Mouse (Mus musculus): ENCODE measurements around the gene Ankrd55.

Gene Ankrd55

DNA sequence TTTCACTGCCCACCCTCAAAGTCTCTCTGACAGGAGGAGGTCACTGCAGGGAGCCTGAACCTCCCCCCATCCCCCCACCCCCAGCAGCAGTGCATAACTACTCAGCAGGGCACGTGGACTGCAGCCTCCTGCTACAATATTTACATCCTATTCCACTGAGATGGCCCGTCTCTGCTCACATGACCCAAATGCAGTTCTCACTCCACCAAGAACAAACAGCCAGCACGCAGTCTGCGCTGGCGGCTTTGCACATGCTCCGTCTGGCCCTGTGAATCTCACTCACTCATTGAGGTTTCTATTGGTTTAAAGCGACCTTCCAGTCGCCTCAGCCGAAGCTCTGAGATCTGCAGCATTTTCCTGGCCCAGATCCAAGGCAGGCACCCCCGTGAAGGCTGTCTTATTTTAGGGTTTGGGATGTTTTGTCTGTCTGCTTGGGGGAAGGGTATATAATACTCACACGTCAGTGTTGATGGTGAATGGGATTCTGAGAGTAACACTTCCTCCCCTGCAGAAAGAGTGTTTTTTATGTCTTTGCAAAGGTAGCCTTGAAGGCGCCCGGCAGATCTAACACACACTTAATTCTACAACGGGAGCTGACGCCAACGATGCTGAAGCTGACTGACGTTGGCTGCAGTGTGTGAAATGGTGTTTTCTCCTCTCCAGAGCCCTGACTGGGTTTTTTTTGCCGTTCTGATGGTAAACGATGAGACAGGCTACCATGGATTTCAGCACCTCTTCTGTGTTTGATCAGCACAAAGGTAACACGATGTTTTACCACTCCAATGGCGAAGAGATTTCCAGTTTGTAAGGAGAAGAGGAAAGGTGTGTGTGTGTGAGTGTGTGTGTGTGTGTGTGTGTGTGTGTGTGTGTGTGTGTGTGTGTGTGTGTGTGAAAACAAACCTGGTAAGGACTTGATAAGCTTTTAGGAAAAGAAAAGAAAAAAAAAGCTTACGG, at the start of gene Ankrd55:
Gene Ankrd55, plus strand, starts transcription at position 227 of the 954 bp plus-strand sequence.
- DNase-seq (ENCODE audit: low read depth, low spot score) = peak; percentile 64

- no peak for DNase-seq (ENCODE audit: low read depth, low spot score)
Measured at GRCm38 (mm10) chr13:112239239-112239638, 49.0 kb upstream of the Ankrd55 start.

GRCm38 (mm10) chr13:112241431-112241830, 46.8 kb upstream of the Ankrd55 start:
- DNase-seq (ENCODE audit: low read depth, low spot score) = no peak

- no peak for DNase-seq (ENCODE audit: low read depth, low spot score)
Measured at GRCm38 (mm10) chr13:112245131-112245530, 43.1 kb upstream of the Ankrd55 start.

DNA sequence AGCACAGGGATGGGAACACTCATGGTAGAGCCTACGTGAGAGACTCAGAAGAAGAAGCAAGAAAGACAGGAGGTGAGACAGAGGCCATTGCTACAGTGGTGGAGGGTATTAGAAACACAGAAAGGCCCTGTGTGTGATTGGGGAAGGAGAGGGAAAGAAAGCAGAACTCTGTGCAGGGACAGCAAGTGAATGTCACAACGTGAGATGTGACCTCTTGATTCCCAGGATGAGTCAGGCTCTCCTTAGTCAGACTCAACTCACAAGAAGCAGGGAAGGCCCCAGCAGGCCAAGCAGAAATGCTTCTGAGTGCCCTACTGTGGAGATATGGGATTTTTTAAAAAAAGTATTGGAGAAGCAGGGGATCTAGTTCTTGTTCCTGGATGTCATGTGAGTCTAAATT, 36.8 kb upstream of the Ankrd55 start:
- DNase-seq (ENCODE audit: low read depth, low spot score) = no peak

DNA sequence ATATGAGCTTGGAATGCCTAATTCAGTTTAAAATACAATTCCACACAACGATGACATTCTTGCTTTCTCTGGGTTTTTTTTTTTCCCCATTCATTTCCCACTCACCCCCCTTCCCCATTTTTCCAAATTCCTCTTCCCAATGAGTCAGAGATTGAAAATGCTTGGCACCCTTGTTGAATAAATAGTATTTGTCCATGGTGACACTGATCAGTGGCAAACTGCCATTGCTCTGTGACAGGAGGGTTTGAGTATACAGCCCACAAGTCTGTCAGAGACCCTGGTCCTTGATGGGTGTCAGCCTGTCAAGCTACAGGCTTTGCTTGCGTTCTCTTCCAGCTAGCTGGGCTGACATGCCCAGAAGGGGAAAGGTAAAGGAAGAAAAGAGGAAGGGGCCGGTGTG, 36.2 kb upstream of the Ankrd55 start:
- no peak for DNase-seq (ENCODE audit: low read depth, low spot score)

DNA sequence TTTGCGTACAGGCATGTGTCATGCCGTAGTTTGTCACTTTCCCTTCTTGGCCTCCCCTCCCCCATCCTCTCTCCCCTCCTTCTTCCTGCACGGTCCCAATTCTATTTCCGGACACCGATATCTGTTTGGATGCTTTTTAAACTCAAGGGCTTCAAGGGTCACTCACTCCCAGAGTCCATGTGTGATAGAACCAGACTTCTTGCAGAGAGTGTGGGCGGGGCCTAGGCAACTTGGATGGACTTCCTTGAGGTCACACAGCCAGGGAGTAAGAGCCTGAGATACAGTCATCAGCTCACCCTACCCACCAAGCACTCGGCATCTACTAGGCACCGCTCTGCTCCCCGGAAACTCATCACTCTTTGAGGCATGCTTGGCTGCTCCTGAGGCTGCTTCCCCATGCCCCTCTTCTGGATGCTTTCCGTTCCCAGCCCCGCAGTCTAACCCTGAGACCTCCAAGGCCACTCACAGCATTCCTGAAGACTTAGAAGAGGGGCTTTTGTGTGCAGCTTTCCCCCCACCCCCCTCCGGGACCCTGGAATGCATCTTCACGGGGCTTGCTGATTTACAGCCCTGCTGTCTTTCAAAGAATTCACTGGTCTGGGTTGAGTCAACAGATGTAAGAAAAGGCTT, 35.1 kb upstream of the Ankrd55 start:
- DNase-seq (ENCODE audit: low read depth, low spot score) = no peak

DNA sequence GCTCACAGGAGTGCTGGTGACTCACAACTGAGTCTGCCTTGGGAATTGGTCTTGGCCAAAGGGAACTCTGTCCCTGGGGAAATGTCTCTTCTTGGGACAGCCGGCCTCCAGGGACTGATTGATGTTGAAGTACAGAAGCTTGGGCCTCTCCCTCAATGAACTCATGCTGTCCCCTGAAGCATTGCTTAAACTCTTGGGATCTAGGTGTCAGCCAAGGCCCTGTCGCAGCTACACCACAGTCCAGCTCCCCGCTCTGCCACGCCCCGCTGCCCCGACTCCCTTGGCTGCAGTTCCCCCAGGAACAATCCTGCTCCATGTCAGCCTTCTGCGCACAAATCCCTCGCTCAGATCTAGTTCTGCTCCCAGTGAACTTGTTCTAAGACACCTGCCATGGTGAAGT, 34.1 kb upstream of the Ankrd55 start:
- DNase-seq (ENCODE audit: low read depth, low spot score) = no peak

GRCm38 (mm10) chr13:112255862-112256261, 32.4 kb upstream of the Ankrd55 start:
- DNase-seq (ENCODE audit: low read depth, low spot score) = no peak

DNA sequence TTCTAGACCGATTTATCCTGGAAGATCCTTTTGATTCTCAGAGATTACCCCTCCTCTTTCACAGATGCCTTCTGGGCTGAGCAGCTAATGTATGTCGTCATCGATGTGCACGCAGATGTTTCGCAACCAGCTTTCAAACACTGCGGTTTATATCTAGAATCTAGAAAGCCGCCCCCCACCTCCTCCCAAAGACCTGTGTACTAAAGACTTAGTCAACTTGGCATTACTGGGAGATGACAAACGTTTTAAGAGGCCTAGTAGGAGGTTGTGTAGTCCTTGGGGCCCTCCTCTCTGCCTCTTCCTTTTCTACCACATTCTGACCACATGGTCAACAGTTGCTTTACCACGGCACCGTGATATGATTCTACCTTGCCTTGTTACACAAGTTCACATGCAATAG, 29.8 kb upstream of the Ankrd55 start:
- no peak for DNase-seq (ENCODE audit: low read depth, low spot score)

DNA sequence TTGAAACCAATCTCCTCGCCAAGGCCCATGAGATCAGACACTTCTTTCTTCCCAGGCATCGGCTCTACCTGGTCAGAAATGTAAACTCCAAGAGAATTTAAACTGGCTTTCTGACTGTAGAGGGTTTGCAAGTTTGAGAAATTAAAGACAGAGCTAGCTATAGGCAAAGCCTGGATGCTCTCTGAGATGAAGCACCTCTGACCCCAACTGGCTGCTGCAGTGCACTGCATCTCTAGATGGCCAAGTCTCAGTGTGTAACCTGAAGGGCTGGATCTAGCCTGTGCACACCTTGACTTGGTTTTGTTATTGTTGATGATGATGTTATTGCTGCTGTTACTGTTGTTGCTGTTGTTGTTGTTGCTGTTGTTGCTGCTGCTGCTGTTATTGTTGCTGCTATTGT, 28.9 kb upstream of the Ankrd55 start:
- peak; percentile 22 for DNase-seq (ENCODE audit: low read depth, low spot score)

DNA sequence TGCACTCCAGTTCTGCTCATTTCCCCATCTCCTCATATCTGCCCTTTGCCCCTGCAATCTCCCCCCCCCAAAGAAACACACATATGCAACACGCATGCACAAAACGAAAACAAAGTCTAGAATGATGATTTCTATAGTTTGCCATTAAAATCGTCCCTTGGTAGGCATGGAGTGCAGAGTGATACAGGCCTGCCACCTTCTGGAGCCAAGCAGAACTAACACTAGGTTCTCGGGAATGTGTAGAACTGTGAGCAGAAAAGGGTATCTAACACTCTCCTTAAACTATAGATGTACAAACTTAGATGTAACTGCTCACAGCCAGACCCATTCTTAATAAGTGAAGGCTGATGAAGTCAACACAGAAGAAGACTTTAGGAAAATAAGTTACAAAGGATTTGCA, 23.6 kb upstream of the Ankrd55 start:
- DNase-seq (ENCODE audit: low read depth, low spot score) = no peak

DNA sequence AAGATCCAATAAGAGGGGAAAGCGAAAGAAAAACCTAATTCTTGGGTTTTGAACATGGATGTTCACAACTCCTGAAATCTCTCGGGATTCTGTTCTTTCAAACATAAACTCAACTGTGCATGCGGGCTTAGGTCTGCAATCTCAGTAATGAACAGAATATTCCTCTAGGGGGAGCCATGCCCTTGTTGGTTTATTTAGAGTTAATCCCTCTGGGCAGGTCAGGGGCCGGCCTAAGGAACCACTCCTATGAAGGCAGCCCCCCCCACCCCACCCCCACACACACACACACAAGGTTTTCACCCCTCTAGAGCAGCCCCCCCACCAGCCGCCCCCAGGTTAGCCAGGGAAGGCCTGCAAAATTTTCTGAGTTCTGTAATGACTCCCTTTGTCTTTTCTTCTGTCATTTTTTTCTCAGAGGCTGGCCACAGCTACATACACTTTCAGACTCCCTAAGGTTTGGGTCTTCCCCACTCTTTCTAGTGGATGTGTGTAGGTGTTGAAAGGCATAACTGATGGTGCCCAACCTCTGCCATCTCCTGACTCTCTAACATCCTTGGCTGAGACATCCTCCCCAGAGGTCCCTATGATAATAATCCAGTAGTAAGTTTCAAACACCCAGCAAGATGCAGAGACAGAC, 16.2 kb upstream of the Ankrd55 start:
- DNase-seq (ENCODE audit: low read depth, low spot score) = no peak

DNA sequence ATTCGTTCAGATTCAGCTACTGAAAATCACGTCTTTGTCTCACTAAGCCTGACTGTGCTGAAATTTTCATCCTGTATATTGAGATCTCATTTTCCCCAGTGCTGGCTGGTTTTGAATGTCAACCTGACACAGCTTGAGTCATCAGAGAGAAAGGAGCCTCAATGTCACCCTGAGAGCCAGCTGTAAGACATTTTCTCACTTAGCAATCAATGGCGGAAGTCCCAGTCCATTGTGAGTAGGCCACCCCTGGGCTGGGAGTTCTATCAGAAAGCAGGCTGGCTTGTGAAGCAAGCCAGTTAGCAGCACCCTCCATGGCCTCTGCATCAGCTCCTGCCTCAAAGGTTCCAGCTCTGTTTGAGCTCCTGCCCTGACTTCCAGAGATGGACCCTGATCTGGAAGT, 13.6 kb upstream of the Ankrd55 start:
- no peak for DNase-seq (ENCODE audit: low read depth, low spot score)

DNA sequence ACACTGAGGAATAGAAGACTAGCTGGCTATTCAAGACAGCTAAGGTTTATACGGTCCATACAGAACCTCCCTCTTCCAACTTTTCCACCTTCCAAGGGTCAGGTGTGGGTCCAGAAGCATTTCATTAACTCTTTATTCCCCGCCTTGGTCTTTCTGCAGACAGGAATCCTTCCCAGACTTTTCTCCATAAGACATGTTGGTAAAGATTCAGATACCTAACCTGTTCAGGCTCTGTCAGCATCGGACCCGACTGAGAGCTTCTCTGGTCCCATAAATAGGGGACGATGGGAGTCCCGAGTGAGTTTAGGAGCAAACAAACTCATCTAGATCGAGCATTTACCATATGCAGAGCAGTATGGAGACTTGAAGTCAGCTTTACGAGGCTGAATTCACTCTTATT, 12.3 kb upstream of the Ankrd55 start:
- no peak for DNase-seq (ENCODE audit: low read depth, low spot score)

DNA sequence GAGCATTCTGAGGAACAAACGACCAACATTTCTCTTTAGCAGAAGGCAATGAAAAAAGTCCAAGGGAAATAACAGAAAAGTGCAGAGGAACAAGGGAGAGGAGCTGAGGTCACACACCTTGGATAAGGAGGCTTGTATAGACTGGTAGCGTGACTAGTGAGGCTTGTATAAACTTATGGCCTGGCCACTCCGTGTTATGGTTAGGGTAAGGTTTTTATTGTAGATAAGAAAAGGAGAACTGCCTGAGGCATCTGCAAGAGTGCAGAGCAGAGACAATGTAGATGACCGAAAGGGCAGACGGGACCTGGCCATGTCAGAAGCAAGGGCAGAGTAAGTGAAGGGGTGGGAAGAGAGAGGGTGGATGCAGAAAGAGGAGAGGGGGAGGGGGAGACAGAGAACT, 10.7 kb upstream of the Ankrd55 start:
- no peak for DNase-seq (ENCODE audit: low read depth, low spot score)

GRCm38 (mm10) chr13:112278251-112278650, 10.0 kb upstream of the Ankrd55 start:
- DNase-seq (ENCODE audit: low read depth, low spot score) = no peak

GRCm38 (mm10) chr13:112287135-112287534, 1.1 kb upstream of the Ankrd55 start:
- no peak for DNase-seq (ENCODE audit: low read depth, low spot score)

GRCm38 (mm10) chr13:112287571-112288224, 553 bp upstream of the Ankrd55 start:
- DNase-seq (ENCODE audit: low read depth, low spot score) = no peak

GRCm38 (mm10) chr13:112289338-112289737, 1.1 kb downstream of the Ankrd55 start:
- DNase-seq (ENCODE audit: low read depth, low spot score) = no peak

DNA sequence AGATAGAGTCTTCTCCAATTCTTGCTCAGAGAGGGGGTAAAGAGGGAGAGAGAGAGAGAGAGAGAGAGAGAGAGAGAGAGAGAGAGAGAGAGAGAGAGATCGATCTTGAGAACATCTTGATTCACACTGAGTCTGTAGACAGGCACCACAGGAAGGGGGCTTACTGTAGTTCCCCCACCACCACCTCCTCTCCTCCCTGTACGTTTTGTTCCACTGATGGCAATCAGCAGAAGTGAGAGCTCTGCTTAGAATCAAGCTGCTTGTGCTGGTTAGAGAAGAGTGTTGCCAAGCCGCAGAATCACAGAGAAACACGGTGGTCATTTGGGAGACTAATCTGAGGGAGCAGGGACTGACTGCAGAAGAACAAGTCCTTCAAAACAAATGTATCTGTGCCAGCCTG, 1.7 kb downstream of the Ankrd55 start:
- DNase-seq (ENCODE audit: low read depth, low spot score) = no peak

DNA sequence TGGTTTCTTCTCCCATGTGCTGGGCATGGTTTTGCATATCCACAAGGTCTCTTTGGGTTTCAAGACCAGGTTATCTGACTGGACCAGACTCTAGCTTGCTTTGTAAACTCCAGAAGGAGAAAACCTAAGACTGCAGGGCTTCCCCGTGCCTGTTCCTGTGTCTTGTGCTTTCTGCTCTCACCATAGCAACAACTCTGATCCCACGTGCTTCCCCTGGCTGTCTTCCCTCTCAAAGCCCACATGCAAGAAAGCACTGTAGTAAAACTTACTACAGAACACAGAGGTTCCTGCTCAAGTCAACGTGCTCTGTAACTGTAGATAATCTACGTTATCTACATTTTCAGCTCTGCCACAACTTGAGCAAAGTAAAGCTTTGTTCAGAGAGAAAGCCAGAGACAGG, 4.2 kb downstream of the Ankrd55 start:
- peak; percentile 68 for DNase-seq (ENCODE audit: low read depth, low spot score)

All from telencephalon, adult 2 months (tissue).